Mouse (Mus musculus) liver, postnatal 0 days (tissue): ENCODE measurements at regions not wholly inside any gene's neighbourhood (a gene's known extent, or its start where the extent isn't known, plus 50 kb on each side); places are given as distances from the start of the nearest gene placed in this dataset.

ENCODE experiments used
- ATAC-seq: fragments of 200-750 bp; cut with Nextera tagmentation; 2 replicates; pipeline ENCODE4 v1.8.0; 2017; ENCODE audit warnings: mild to moderate bottlenecking, moderate library complexity
- DNase-seq: peaks from one replicate; pipeline ENCODE4 v3.0.0-alpha.2; 2016
- H3K27ac ChIP-seq: fragments of 300-500 bp; sonication (generic); 2 replicates; pipeline ENCODE4 v1.5.1; 2014; ENCODE audit warnings: antibody characterized with exemption, moderate library complexity, mild to moderate bottlenecking, low read depth
- H3K27me3 ChIP-seq: fragments of 300-500 bp; sonication (generic); 2 replicates; pipeline ENCODE4 v1.6.1; 2014; ENCODE audit warnings: low read length, control low read depth, mixed read lengths; ENCODE audit not compliant: insufficient read depth
- H3K36me3 ChIP-seq: fragments of 300-500 bp; sonication (generic); replicated peaks from 2 replicates; pipeline ENCODE4 v1.6.1; 2014; ENCODE audit warnings: mild to moderate bottlenecking, control low read depth, low read length, moderate library complexity, mixed read lengths; ENCODE audit not compliant: insufficient read depth
- H3K4me1 ChIP-seq: fragments of 300-500 bp; sonication (generic); 2 replicates; pipeline ENCODE4 v1.6.1; 2014; ENCODE audit warnings: antibody characterized with exemption, mild to moderate bottlenecking, control low read depth; ENCODE audit not compliant: insufficient read depth
- H3K4me2 ChIP-seq: fragments of 300-500 bp; sonication (generic); 2 replicates; pipeline ENCODE4 v1.6.1; 2014; ENCODE audit warnings: low read depth, mild to moderate bottlenecking, low read length, moderate library complexity, mixed read lengths
- H3K4me3 ChIP-seq: fragments of 300-500 bp; sonication (generic); 2 replicates; pipeline ENCODE4 v1.5.1; 2014; ENCODE audit warnings: low read depth, low read length
- H3K9ac ChIP-seq: fragments of 300-500 bp; sonication (generic); replicated peaks from 2 replicates; pipeline ENCODE4 v1.6.1; 2014; ENCODE audit warnings: mild to moderate bottlenecking, moderate library complexity
- H3K9me3 ChIP-seq: fragments of 300-500 bp; sonication (generic); 2 replicates; pipeline ENCODE4 v1.6.1; 2016; ENCODE audit warnings: mild to moderate bottlenecking, control low read depth, low read length, mixed read lengths
- CTCF ChIP-seq: sonication (generic); IDR thresholded peaks from 2 replicates; pipeline ENCODE4 v1.5.1; 2016; ENCODE audit warnings: antibody characterized with exemption, low read depth
- EP300 ChIP-seq: IDR thresholded peaks from 2 replicates; pipeline ENCODE4 v1.6.1; 2016; ENCODE audit warnings: antibody characterized with exemption, low read depth, mild to moderate bottlenecking
- WGBS: fragments of 180-500 bp; shearing (Covaris S2); extraction: QIAGEN DNeasy Blood & Tissue Kit; methylation state at CpG from one replicate; pipeline ENCODE4 v1.1.7; 2014; ENCODE audit not compliant: insufficient replicate concordance; 5-methylcytosine and 5-hydroxymethylcytosine counted together

DNA sequence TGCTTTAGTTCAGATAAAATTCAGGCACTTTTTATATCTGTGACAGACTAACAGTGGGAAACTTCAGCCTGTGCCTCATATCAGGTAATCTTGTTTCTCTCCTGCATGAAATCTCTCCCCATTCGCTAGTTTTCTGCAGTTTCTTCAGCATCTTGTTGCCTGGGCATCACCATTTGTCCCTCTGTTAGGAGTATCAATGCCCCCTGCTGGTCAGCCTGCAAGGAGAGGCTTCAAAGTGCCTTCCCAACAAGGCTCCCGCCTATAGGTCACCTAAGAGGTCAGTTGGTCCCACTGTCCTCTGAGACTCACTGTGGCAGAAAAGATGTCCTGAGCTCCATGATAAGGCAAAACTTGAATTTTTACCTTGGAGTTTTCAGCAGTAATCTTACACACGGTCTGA lies 209.8 kb upstream of the Usp25 start:
- 35% methylated on average over 3 of the region's 3 CpGs for WGBS
- TF ChIP-seq CTCF (peak; percentile 65), EP300 (no peak)
- H3K27me3 ChIP-seq: no peaks in the 10 kb centered on the region
- no peaks in the 10 kb centered on the region for H3K36me3 ChIP-seq
- H3K4me2 ChIP-seq: no peak overlapping the region
- no peak overlapping the region for H3K4me3 ChIP-seq
- no peak overlapping the region for H3K27ac ChIP-seq
- no peaks in the 10 kb centered on the region for H3K9me3 ChIP-seq
- no peaks in the 10 kb centered on the region for H3K4me1 ChIP-seq
- no peak overlapping the region for H3K9ac ChIP-seq
- DNase-seq: peak; percentile 54
- ATAC-seq: no peak

DNA sequence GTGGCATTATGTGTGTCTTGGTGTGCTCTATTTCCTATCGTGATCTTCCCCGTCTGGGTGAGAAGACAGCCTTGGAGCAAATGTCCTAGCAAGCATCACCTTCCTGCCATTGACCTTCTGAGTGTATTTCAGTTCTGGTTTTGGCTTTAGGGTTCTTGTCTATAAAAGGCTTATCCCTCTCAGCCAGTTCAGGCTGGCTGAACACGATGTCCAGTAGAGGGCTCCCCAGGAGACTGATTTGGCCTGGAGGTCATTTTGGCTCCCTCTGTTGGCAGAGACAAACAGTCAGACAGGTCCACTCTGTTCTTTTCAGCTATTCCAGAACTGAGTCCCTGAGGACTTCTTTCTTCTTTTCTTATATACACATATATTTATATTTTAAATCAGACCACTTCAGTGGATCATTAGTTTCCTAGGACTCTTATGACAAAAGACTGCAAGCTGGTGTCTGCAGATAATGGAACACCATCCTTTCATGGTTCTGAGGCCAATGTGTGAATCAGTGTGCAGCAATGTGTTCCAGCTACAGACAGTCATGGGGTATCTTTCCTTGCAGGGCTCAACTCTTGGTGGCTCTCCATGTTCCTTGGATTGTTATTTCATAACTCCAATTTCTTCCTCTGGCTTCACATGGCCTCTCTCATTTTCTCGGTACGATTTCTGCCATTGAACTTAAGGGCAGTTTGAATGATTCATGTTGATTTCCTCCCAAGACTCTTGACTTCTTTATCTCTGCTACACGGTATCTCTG lies 226.9 kb upstream of the Usp25 start:
- Histone ChIP-seq H3K36me3 (no peaks in the 10 kb centered on the region), H3K27ac (no peak overlapping the region), H3K9me3 (no peaks in the 10 kb centered on the region), H3K27me3 (no peaks in the 10 kb centered on the region), H3K9ac (no peak overlapping the region), H3K4me3 (no peak overlapping the region), H3K4me1 (no peaks in the 10 kb centered on the region), H3K4me2 (no peak overlapping the region)
- no peak for ATAC-seq
- peak; percentile 33 for DNase-seq
- WGBS: 67% methylated on average over 6 of the region's 6 CpGs
- TF ChIP-seq EP300 (no peak), CTCF (peak; percentile 78)

DNA sequence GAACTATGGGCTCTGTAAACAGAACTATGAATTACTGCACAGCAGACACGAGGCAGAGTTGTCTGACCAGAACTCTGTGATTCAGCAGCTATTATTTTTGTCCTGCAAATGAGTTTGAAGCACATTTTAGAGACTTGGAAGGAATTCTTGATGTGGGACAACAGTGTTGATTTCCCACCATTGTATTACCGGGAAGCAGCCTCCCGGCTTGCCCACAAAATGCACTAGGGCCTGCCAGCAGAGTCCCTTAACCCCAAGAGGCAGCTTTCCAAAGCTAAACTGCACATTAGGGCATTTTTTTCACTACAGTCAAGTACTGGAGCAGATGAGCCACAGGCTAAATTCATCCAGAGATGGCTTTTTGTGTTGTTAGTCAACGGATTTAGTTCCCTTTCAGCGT lies 230.8 kb upstream of the Usp25 start:
- DNase-seq: no peak
- Histone ChIP-seq H3K9me3 (no peaks in the 10 kb centered on the region), H3K4me3 (no peak overlapping the region), H3K27ac (no peak overlapping the region), H3K4me2 (no peak overlapping the region), H3K4me1 (no peaks in the 10 kb centered on the region), H3K27me3 (no peaks in the 10 kb centered on the region), H3K9ac (no peak overlapping the region), H3K36me3 (no peaks in the 10 kb centered on the region)
- TF ChIP-seq EP300: no peak
- no peak for ATAC-seq
- WGBS: 72% methylated on average over 5 of the region's 5 CpGs

DNA sequence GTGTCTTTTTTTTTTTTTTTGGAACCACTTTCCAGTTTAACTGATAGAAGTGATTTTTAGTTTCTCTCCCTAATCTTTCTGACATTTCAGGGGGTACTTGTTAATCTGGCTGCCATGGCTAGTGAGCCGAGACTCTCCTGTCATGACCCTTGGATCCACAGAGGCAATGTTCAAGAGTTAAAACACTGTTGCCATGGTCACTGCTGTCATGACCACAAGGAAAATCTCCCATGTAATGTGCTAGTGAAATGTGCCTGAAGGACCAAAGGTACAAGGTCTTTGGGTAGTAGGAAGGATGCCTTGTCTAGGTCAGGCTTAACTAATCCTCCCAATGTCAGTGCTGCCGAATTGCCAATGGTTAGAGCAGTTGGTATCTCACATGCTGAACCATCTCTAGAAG lies 237.7 kb upstream of the Usp25 start:
- TF ChIP-seq EP300: no peak
- TF ChIP-seq CTCF: no peak
- Histone ChIP-seq H3K9me3 (no peaks in the 10 kb centered on the region), H3K36me3 (no peaks in the 10 kb centered on the region), H3K4me3 (no peak overlapping the region), H3K27me3 (no peaks in the 10 kb centered on the region), H3K4me2 (no peak overlapping the region), H3K9ac (no peak overlapping the region), H3K27ac (no peak overlapping the region), H3K4me1 (no peaks in the 10 kb centered on the region)
- ATAC-seq: no peak
- DNase-seq: no peak
- WGBS: 74% methylated on average over 2 of the region's 2 CpGs

GRCm38 (mm10) chr16:76774032-76774431 lies 239.5 kb upstream of the Usp25 start:
- H3K9ac ChIP-seq: no peak overlapping the region
- no peaks in the 10 kb centered on the region for H3K4me1 ChIP-seq
- H3K36me3 ChIP-seq: no peaks in the 10 kb centered on the region
- H3K9me3 ChIP-seq: no peaks in the 10 kb centered on the region
- TF ChIP-seq EP300 (no peak), CTCF (no peak)
- H3K4me3 ChIP-seq: no peak overlapping the region
- WGBS: 84% methylated on average over 8 of the region's 8 CpGs
- DNase-seq: no peak
- H3K4me2 ChIP-seq: no peak overlapping the region
- no peak for ATAC-seq
- no peaks in the 10 kb centered on the region for H3K27me3 ChIP-seq
- no peak overlapping the region for H3K27ac ChIP-seq

DNA sequence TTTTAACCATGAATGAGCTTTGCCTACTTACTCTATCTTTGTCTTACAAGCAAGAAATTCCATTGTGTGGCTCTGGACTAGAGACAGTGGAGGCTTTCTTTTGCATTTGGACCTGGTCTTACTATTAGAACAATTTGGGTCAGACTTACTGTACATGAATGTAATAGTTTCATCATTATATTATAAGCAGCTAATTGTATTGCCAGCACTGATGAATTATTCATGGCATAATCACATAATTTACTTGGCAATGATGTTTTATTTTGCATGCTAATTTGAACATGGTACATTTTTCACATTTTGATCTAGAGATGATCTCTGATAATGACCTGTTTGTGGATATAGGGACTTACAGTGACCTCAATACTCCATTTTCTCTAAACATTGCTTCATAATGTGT lies 240.0 kb upstream of the Usp25 start:
- no peak overlapping the region for H3K9ac ChIP-seq
- no peaks in the 10 kb centered on the region for H3K27me3 ChIP-seq
- DNase-seq (no peak), ATAC-seq (no peak)
- no peaks in the 10 kb centered on the region for H3K36me3 ChIP-seq
- TF ChIP-seq CTCF: no peak
- TF ChIP-seq EP300: no peak
- no peak overlapping the region for H3K27ac ChIP-seq
- no peaks in the 10 kb centered on the region for H3K9me3 ChIP-seq
- no peak overlapping the region for H3K4me2 ChIP-seq
- no peaks in the 10 kb centered on the region for H3K4me1 ChIP-seq
- H3K4me3 ChIP-seq: no peak overlapping the region

- H3K36me3 ChIP-seq: no peaks in the 10 kb centered on the region
- H3K4me3 ChIP-seq: no peak overlapping the region
- 66% methylated on average over 9 of the region's 9 CpGs for WGBS
- H3K27ac ChIP-seq: no peak overlapping the region
- TF ChIP-seq EP300: no peak
- TF ChIP-seq CTCF: peak; percentile 71
- peak; percentile 69 for ATAC-seq
- DNase-seq: peak; percentile 56
- no peaks in the 10 kb centered on the region for H3K4me1 ChIP-seq
- H3K9ac ChIP-seq: no peak overlapping the region
- no peaks in the 10 kb centered on the region for H3K27me3 ChIP-seq
- no peaks in the 10 kb centered on the region for H3K9me3 ChIP-seq
- no peak overlapping the region for H3K4me2 ChIP-seq
Measured at GRCm38 (mm10) chr16:76768607-76769006, 244.9 kb upstream of the Usp25 start.
